Mouse (Mus musculus): ENCODE results near the gene Kcnn4. TPM values are rescaled to one million over a fixed set of nuclear protein-coding genes. Genes with fewer than 3 reads are reported as not detected.

Gene Kcnn4
- polyA plus RNA-seq, 1 experiment from 2014 or later = 2.0 TPM

DNA sequence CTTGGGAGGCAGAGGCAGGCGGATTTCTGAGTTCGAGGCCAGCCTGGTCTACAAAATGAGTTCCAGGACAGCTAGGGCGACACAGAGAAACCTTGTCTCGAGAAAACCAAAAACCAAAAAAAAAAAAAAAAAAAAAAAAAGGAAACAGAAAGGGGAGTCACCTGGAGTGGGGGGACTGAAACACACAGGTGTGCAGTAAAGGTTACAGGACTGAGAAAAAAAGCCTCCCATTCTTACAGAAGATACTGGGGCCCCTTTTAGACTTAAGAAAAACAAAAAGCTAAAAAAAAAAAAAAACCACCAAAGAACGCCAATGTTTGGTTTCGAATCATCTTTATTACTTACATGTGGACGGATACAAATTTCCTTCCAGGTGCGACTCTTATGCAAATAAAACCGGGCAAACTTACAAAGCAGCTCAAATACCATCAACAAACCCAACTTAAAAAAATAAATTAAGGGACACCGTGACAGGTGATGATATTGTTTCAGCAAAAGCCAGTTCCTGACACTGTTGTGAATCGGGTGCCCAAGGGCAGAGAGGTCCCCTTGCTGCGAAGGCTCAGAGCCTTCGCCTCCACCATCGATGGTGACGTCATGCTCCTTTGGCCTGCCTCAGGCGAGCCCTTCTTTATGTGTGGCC is 12.8 kb downstream of the Kcnn4 start:
- Histone ChIP-seq H3K27ac (ENCODE audit: low read depth, low read length) (no peak overlapping the region), H3K4me3 (ENCODE audit: low read depth, low read length) (no peak overlapping the region), H3K4me1 (ENCODE audit: control insufficient read depth, insufficient read depth, low read length) (no peaks in the 10 kb centered on the region), H3K9me3 (ENCODE audit: control insufficient read depth, low read length) (no peaks in the 10 kb centered on the region), H3K4me2 (ENCODE audit: low read depth, low read length) (no peak overlapping the region), H3K36me3 (ENCODE audit: control insufficient read depth, insufficient read depth, low read length) (no peaks in the 10 kb centered on the region), H3K9ac (replicated peaks; ENCODE audit: low read depth, low read length) (no peak overlapping the region), H3K27me3 (ENCODE audit: control insufficient read depth, insufficient read depth, low read length) (no peaks in the 10 kb centered on the region)
- WGBS = 84% methylated on average over 16 of the region's 16 CpGs
- no peak for ATAC-seq (ENCODE audit: low read depth)

DNA sequence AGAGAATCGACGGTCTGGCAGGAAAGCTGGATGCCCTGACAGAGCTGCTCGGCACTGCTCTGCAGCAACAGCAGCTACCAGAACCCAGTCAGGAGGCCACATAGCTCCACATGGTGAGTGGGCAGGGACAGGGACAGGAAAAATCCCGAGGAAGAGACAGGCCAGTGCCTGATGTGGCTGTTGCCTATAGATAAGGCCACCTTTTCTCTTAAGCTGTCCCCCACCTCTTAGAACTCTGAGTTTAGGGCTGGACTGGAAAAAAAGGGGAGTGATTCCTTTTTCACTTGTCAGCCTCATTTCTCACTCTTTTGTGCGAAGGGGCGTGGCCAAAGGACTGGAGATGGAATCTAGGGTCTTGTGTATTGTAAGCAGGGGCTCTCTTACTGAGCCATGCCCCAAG is 14.0 kb downstream of the Kcnn4 start:
- WGBS = 59% methylated on average over 6 of the region's 6 CpGs
- no peak overlapping the region for H3K9ac ChIP-seq (replicated peaks; ENCODE audit: low read depth, low read length)

DNA sequence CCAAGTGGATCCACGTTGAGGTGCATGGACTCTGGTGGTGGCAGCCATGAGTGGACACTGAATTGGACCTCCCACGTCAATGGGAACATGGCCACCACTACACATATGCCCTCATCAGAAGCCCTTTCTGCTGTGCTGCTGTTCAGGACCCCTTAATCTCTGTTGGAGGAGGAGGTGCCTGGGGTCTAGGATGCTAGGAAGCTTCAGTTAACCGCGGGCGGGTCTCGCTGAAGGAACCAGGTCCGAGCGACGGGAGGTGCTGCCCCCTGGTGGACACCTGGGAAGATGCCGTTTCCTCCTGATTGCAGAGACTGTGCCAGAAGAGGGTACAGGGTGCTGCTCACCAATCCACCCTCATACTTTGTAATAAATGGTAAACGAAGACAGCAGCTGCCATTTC is 14.8 kb downstream of the Kcnn4 start:
- H3K9me3 ChIP-seq (ENCODE audit: control insufficient read depth, low read length) = no peaks in the 10 kb centered on the region
- peak; percentile 32; the same call in 1 of the 2 replicates for ATAC-seq (ENCODE audit: low read depth)
- H3K36me3 ChIP-seq (ENCODE audit: control insufficient read depth, insufficient read depth, low read length) = no peaks in the 10 kb centered on the region
- H3K27ac ChIP-seq (ENCODE audit: low read depth, low read length) = no peak overlapping the region
- 10% methylated on average over 11 of the region's 11 CpGs for WGBS
- 0 out of 2 replicates have a peak, but pooled peaks cover 2% of the 10 kb centered on the region for H3K4me1 ChIP-seq (ENCODE audit: control insufficient read depth, insufficient read depth, low read length)
- no peak overlapping the region for H3K4me2 ChIP-seq (ENCODE audit: low read depth, low read length)
- no peak overlapping the region for H3K9ac ChIP-seq (replicated peaks; ENCODE audit: low read depth, low read length)
- no peak overlapping the region for H3K4me3 ChIP-seq (ENCODE audit: low read depth, low read length)
- H3K27me3 ChIP-seq (ENCODE audit: control insufficient read depth, insufficient read depth, low read length) = no peaks in the 10 kb centered on the region

More for the DNA sequence above, 14.0 kb downstream of the Kcnn4 start:
- no peak for ATAC-seq (ENCODE audit: low read depth)
- Histone ChIP-seq H3K9me3 (ENCODE audit: control insufficient read depth, low read length) (no peaks in the 10 kb centered on the region), H3K27ac (ENCODE audit: low read depth, low read length) (no peak overlapping the region), H3K4me1 (ENCODE audit: control insufficient read depth, insufficient read depth, low read length) (no peaks in the 10 kb centered on the region), H3K27me3 (ENCODE audit: control insufficient read depth, insufficient read depth, low read length) (no peaks in the 10 kb centered on the region), H3K4me3 (ENCODE audit: low read depth, low read length) (no peak overlapping the region), H3K4me2 (ENCODE audit: low read depth, low read length) (no peak overlapping the region), H3K36me3 (ENCODE audit: control insufficient read depth, insufficient read depth, low read length) (no peaks in the 10 kb centered on the region)

DNA sequence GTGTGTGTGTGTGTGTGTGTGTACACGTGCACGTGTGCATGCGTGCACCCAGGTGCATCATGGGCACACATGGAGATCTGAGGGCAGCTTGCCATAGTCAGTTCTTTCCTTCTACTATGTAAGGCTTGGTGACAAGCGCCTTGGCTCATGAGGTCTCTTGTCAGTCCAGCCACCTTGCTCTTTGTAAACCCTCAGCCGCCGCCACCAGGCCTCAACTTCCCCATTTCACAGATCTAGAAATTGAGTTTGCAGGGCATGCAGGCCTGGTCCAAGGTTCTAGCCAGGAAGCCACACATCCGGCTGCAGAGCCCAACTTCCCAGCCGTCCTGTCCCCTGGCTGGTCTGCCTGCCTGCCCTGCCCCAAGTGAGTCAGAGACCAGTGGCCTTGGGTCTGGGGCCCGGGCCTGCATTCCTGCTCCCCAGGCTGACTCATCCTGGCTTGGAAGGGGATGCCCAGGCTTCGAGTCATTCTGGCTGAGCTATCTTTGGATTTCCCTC is 17.0 kb downstream of the Kcnn4 start:
- no peak overlapping the region for H3K9ac ChIP-seq (replicated peaks; ENCODE audit: low read depth, low read length)
- 89% methylated on average over 10 of the region's 10 CpGs for WGBS
- H3K36me3 ChIP-seq (ENCODE audit: control insufficient read depth, insufficient read depth, low read length) = no peaks in the 10 kb centered on the region
- no peaks in the 10 kb centered on the region for H3K27me3 ChIP-seq (ENCODE audit: control insufficient read depth, insufficient read depth, low read length)
- ATAC-seq (ENCODE audit: low read depth) = no peak
- no peaks in the 10 kb centered on the region for H3K9me3 ChIP-seq (ENCODE audit: control insufficient read depth, low read length)
- no peak overlapping the region for H3K4me2 ChIP-seq (ENCODE audit: low read depth, low read length)
- H3K27ac ChIP-seq (ENCODE audit: low read depth, low read length) = no peak overlapping the region
- no peak overlapping the region for H3K4me3 ChIP-seq (ENCODE audit: low read depth, low read length)
- peaks cover 2% of the 10 kb centered on the region; the same call in 1 of the 2 replicates for H3K4me1 ChIP-seq (ENCODE audit: control insufficient read depth, insufficient read depth, low read length)

DNA sequence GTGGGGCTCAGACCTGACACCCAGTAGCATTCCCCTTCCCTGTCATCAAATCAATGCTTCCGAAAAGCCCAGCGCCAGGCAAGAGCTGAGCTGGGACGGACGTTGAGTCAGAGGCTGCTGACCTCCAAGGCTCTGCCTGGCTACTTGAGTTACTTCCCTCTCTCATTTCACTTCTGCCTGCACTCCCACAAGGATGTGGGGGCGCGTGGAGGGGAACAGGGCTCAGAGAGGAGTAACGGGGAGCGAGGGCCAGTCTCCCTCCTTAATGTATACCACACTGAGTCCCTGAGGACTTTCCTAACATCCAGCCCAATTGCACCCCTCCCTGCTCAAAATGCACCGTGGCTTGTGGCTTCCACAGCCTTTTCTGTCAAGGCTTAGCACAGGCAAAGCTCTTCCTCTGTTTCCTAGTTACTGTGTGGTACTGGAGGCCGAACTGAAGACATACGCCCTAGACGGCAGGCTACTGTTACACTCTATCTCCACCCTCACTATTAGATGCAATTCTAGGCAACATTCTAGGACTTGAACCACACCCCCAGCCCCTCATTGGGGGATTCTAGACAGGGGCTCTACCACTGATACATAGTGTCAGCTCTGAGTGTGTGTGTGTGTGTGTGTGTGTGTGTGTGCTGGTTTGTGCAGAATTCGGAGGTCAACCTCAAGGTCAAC is 19.6 kb downstream of the Kcnn4 start:
- Histone ChIP-seq H3K27me3 (ENCODE audit: control insufficient read depth, insufficient read depth, low read length) (no peaks in the 10 kb centered on the region), H3K4me2 (ENCODE audit: low read depth, low read length) (no peak overlapping the region), H3K36me3 (ENCODE audit: control insufficient read depth, insufficient read depth, low read length) (no peaks in the 10 kb centered on the region), H3K9ac (replicated peaks; ENCODE audit: low read depth, low read length) (no peak overlapping the region), H3K27ac (ENCODE audit: low read depth, low read length) (0 out of 2 replicates have a peak overlapping the region, but pooled peaks have one; percentile 28), H3K4me3 (ENCODE audit: low read depth, low read length) (no peak overlapping the region), H3K9me3 (ENCODE audit: control insufficient read depth, low read length) (no peaks in the 10 kb centered on the region), H3K4me1 (ENCODE audit: control insufficient read depth, insufficient read depth, low read length) (peaks cover 2% of the 10 kb centered on the region; the same call in 1 of the 2 replicates)
- ATAC-seq (ENCODE audit: low read depth) = no peak
- 59% methylated on average over 13 of the region's 13 CpGs for WGBS

DNA sequence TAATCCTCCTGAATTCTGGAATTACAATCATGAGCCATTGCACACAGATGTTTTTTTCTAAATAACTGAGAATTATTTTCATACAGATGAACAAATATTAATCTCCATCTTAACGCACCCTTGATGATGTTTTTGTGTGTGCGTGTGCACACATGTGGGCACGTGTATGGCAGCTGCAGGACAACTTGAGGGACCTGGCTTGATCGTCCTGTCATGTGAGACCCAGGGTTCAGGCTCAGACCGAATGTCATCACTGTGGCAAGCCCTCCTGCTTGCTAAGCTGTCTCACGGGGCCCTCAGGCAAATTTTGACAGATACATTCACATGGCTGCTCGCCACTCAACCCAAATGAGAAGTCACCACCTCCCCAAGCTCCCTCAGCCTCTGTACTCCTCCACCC is 20.4 kb downstream of the Kcnn4 start:
- no peak overlapping the region for H3K4me3 ChIP-seq (ENCODE audit: low read depth, low read length)
- no peak overlapping the region for H3K9ac ChIP-seq (replicated peaks; ENCODE audit: low read depth, low read length)
- H3K36me3 ChIP-seq (ENCODE audit: control insufficient read depth, insufficient read depth, low read length) = no peaks in the 10 kb centered on the region
- peak overlapping the region; percentile 34; the same call in 1 of the 2 replicates for H3K4me2 ChIP-seq (ENCODE audit: low read depth, low read length)
- peak overlapping the region; percentile 25; the same call in 1 of the 2 replicates for H3K27ac ChIP-seq (ENCODE audit: low read depth, low read length)
- peaks cover 2% of the 10 kb centered on the region; the same call in 1 of the 2 replicates for H3K4me1 ChIP-seq (ENCODE audit: control insufficient read depth, insufficient read depth, low read length)
- H3K27me3 ChIP-seq (ENCODE audit: control insufficient read depth, insufficient read depth, low read length) = no peaks in the 10 kb centered on the region
- no peaks in the 10 kb centered on the region for H3K9me3 ChIP-seq (ENCODE audit: control insufficient read depth, low read length)
- 23% methylated on average over 7 of the region's 7 CpGs for WGBS
- ATAC-seq (ENCODE audit: low read depth) = peak; percentile 35

DNA sequence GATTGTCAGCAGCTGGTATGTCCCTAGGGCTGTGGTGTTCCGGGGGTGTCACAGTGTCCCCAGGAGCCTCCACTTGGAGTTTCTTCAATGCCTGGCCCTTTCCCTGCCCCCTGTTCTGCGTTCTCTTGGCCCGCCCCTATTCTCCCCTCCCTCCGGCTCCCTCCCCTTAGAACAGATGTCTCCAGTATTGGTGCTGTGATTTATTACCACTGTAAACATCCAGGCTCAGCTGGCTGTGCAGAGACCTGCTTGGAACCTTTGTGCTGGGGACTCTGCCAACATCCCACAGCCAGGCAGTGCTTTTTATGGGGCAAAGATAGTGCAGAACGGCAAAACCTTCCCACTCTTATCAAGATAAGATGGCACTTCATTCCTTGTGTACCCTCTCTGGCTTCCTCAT is 21.0 kb downstream of the Kcnn4 start:
- H3K9me3 ChIP-seq (ENCODE audit: control insufficient read depth, low read length) = no peaks in the 10 kb centered on the region
- peak overlapping the region; percentile 11; the same call in 1 of the 2 replicates for H3K4me3 ChIP-seq (ENCODE audit: low read depth, low read length)
- peak overlapping the region; percentile 34; the same call in 1 of the 2 replicates for H3K4me2 ChIP-seq (ENCODE audit: low read depth, low read length)
- WGBS = 3% methylated on average over 5 of the region's 5 CpGs
- H3K36me3 ChIP-seq (ENCODE audit: control insufficient read depth, insufficient read depth, low read length) = no peaks in the 10 kb centered on the region
- H3K27me3 ChIP-seq (ENCODE audit: control insufficient read depth, insufficient read depth, low read length) = no peaks in the 10 kb centered on the region
- peaks cover 2% of the 10 kb centered on the region; the same call in 1 of the 2 replicates for H3K4me1 ChIP-seq (ENCODE audit: control insufficient read depth, insufficient read depth, low read length)
- ATAC-seq (ENCODE audit: low read depth) = peak; percentile 93
- no peak overlapping the region for H3K9ac ChIP-seq (replicated peaks; ENCODE audit: low read depth, low read length)
- peak overlapping the region; percentile 64 for H3K27ac ChIP-seq (ENCODE audit: low read depth, low read length)

DNA sequence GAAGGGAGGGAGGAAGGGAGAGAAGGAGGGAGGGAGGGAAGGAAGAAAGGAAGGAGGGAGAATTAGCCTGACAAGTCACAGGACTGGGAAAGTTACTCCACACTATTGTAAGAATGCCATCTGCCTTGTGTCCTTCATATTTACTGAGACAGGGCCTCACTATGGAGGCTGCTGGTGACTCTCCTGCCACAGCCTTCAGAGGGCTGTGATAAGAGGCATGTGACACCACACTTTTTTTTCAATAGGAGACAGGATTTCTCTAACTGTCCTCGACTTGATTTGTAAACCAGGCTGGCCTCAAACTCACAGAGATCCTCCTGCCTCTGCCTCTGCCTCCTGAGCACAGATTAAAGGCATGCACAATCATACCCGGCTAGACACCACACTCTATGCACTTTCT is 21.6 kb downstream of the Kcnn4 start:
- no peaks in the 10 kb centered on the region for H3K27me3 ChIP-seq (ENCODE audit: control insufficient read depth, insufficient read depth, low read length)
- no peaks in the 10 kb centered on the region for H3K9me3 ChIP-seq (ENCODE audit: control insufficient read depth, low read length)
- H3K4me2 ChIP-seq (ENCODE audit: low read depth, low read length) = no peak overlapping the region
- peak overlapping the region; percentile 64 for H3K27ac ChIP-seq (ENCODE audit: low read depth, low read length)
- WGBS = 89% methylated on average over 2 of the region's 2 CpGs
- ATAC-seq (ENCODE audit: low read depth) = no peak
- H3K4me3 ChIP-seq (ENCODE audit: low read depth, low read length) = no peak overlapping the region
- no peaks in the 10 kb centered on the region for H3K36me3 ChIP-seq (ENCODE audit: control insufficient read depth, insufficient read depth, low read length)
- no peak overlapping the region for H3K9ac ChIP-seq (replicated peaks; ENCODE audit: low read depth, low read length)
- peaks cover 2% of the 10 kb centered on the region; the same call in 1 of the 2 replicates for H3K4me1 ChIP-seq (ENCODE audit: control insufficient read depth, insufficient read depth, low read length)

DNA sequence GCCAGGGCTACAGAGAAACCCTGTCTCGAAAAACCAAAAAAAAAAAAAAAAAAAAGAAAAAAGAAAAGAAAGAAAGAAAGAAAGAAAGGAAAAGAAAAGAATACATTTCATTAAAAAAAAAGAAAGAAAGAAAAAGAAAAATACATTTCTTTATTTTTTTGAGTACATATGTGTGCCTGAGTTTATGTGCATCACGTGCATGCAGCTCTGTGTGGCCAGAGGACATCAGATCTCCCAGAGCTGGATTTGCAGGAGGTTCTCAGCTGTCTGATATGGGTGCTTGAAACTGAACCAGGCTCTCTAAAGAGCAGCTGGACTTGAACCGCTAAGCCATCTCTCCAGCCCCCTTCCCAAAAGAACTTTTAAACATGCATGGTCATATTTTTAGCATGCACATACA is 24.0 kb downstream of the Kcnn4 start:
- no peaks in the 10 kb centered on the region for H3K27me3 ChIP-seq (ENCODE audit: control insufficient read depth, insufficient read depth, low read length)
- H3K9me3 ChIP-seq (ENCODE audit: control insufficient read depth, low read length) = no peaks in the 10 kb centered on the region
- H3K4me2 ChIP-seq (ENCODE audit: low read depth, low read length) = no peak overlapping the region
- H3K27ac ChIP-seq (ENCODE audit: low read depth, low read length) = no peak overlapping the region
- 87% methylated on average over 2 of the region's 3 CpGs for whole genome bisulfite sequencing
- no peak overlapping the region for H3K4me3 ChIP-seq (ENCODE audit: low read depth, low read length)
- peaks cover 2% of the 10 kb centered on the region; the same call in 1 of the 2 replicates for H3K4me1 ChIP-seq (ENCODE audit: control insufficient read depth, insufficient read depth, low read length)
- ATAC-seq (ENCODE audit: low read depth) = no peak
- H3K36me3 ChIP-seq (ENCODE audit: control insufficient read depth, insufficient read depth, low read length) = no peaks in the 10 kb centered on the region
- H3K9ac ChIP-seq (replicated peaks; ENCODE audit: low read depth, low read length) = no peak overlapping the region
